Mouse (Mus musculus) adrenal gland (tissue): ENCODE data around the gene Snx9.

Source experiments
- intact Hi-C: fragments of 180-260 bp; cut with DNase I; formaldehyde crosslinking; loops from one replicate; pipeline ENCODE4 v1.15.1; 2025

Gene Snx9

DNA sequence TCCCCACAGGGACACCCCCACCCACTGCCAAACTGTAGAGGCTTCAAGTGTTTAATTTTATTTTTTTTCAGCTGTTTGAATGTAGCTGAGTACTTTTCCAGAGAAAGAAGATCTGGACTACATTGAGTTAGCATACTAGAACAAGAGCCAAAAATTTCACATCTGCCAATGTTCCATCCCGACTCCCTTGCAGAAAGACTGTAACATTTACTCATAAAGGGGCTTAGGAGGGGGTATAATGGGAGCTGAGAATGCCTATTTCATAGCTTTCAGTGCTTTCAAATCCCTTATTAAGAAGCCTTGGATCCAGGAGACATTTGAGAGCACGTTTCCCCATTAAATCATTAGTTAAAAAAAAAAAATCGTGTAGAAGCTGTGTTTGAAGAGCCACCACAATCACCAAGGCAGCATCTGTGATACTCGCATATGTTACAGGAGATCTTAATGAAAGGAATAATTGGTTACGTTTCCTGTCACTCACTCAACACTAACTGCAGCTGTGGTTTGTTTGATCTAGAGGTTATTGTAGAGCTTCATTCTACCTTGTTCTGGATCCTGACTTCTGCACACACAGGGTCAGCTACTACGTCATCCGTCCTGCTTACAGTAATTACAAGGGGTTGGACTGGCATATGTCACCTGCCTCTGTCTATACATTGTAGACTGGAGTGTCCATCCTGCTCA lies 35.8 kb upstream of the Snx9 start:
- intact Hi-C loops, result no loop called here

DNA sequence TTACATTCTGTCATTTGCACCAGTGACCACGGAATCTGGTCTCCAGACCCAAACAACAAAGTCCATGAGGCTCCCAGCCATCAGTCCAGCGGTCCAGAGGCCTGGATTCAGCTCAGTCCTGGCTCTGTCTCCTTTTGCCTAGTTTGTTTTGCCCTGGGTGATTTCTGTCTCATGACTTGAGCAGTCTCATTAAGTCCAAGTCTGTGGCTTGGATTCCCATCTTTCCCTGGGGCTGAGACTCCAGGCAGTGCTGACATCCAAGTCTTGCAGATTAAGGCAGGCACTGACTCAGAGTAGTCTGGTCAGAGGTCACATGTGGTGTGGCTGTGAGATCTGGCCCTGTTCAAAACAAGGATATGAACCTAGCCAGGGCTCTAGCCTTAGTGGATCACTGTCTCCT lies 35.2 kb upstream of the Snx9 start:
- intact Hi-C loops, result no loop called here

DNA sequence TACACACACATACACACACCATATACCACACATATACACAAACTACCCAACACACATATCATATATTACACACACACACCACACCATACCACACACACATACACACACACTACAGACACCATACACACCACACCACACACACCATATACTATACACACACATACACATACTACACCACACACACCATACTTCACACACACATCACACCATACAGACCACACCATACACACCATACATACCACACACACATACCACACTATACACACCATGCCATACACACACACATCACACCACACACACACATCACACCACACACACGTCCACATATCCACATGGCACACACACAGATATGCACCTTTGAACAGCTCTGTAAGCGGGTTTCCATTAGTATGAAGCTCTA lies 34.3 kb upstream of the Snx9 start:
- intact Hi-C loops, result no loop called here

DNA sequence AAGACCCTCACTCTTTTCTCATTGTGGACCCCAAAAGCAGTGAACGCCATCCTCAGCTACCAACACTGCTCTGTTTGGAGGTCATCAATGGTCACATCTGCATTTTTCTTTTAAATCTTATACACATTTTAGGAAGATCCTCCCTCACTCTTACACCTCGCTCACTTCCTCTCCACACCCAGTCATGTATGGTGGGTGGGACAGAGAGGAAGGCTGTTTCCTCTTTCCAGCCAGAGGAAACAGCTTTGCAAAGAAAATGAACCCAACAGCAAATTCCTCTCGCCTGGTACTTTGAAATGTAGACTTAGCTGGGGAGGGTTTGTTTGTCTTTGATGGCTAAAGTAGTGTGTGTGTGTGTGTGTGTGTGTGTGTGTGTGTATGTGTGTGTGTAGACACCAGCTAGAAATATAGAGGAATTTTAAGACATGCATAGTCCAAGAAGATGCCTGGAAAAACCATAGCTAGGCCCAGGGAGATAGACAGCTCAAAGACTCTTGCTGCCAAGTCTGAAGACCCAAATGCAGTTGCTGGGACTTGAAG lies 33.2 kb upstream of the Snx9 start:
- intact Hi-C loops, result no loop called here

GRCm38 (mm10) chr17:5813863-5814640 lies 27.1 kb upstream of the Snx9 start:
- intact Hi-C loops, result no loop called here

GRCm38 (mm10) chr17:5814641-5814920 lies 26.5 kb upstream of the Snx9 start:
- intact Hi-C loops, result no loop called here

- intact Hi-C loops, result no loop called here
Observed at GRCm38 (mm10) chr17:5817871-5818270, 23.3 kb upstream of the Snx9 start.

GRCm38 (mm10) chr17:5819105-5819504 lies 22.0 kb upstream of the Snx9 start:
- intact Hi-C loops, result no loop called here

GRCm38 (mm10) chr17:5819799-5820201 lies 21.3 kb upstream of the Snx9 start:
- intact Hi-C loops, result no loop called here

GRCm38 (mm10) chr17:5822541-5822940 lies 18.6 kb upstream of the Snx9 start:
- intact Hi-C loops, result no loop called here

DNA sequence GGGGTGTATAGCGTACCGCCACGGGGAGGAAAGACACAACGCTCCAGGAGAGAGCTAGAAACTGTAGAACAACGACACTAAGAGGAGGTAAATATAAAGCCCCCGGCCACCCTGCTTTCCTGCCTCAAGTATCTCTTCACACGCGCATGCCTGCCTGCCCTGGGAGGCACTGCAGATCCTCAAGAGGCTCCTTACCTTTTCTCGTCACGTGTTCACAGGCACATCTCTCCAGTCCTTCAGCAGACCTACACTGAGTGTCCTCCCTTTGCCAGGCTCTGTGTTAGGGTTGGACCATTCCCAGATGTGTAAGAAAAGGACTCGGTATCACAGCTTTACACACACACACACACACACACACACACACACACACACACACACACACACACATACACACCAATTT lies 18.1 kb upstream of the Snx9 start:
- intact Hi-C loops, result no loop called here

DNA sequence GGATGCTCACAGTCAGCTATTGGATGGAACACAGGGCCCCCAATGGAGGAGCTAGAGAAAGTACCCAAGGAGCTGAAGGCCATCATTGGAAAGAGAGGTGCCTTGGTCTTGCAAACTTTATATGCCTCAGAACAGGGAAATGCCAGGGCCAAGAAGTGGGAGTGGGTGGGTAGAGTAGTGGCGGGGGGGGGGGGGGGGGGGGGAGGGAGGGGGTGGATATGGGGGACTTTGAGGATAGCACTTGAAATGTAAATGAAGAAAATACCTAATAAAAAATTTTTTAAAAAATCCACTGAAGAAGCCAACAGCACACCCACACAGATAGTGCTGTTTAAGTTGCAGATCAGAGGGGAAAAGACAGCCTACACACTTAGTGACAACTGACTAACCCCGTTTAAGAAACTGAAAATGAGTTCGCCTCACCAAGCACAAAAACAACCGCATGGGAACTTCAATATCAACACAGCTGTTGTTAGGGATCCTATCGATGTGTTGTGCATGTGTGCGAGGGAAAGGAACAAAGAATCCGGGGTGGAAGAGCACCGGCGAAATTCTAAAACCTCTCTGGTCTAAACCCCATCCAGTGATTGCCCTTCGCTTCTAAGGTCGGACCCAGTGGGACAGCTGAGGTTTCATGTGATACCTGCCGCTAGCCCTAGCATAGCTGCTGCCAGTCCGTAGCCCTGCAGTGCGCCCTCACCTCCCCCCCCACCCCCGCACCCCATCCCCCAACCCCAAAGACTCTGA lies 13.1 kb upstream of the Snx9 start:
- intact Hi-C loops, result no loop called here

- intact Hi-C loops, result no loop called here
Observed at GRCm38 (mm10) chr17:5828583-5828836, 12.6 kb upstream of the Snx9 start.

DNA sequence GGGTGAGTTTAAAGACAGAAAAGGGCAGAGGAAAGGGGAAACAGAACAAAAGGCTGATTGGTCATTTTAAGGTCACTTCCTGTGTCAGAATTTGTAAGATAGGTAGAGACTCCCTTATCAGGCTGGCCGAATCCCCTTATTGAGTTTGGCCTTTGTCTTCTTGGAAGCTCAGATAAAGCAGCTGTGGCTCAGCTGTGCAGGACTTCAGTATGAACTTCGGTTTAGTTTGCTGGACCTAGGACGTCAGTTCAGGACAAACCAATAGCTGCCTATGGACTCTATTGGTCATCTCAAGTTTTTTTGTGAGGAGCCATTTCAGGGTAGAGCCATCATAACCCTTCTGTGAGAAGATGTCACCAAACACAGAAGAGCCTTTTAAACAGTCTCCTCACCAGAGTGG lies 12.2 kb upstream of the Snx9 start:
- intact Hi-C loops, result no loop called here

DNA sequence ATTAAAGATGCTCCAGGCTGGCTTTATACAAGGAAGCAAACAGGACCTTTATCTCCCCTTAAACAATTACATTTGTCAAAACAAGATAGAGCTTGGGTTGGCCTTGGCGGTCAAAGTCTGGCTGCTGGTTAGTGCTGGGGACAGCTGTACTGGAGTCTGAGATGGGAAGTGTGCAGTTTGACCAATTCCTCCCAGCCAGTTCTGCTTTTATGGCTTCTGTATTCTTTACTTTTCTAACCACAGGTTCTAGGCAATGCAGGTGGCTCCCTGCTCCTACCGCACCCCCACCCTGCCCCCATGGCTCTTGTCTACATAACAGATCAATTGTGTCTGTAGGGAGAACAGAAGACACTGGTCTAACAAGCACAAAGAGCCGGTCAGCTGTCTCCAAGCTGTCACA lies 11.2 kb upstream of the Snx9 start:
- intact Hi-C loops, result no loop called here

GRCm38 (mm10) chr17:5830382-5830781 lies 10.7 kb upstream of the Snx9 start:
- intact Hi-C loops, result no loop called here

GRCm38 (mm10) chr17:5830832-5831231 lies 10.3 kb upstream of the Snx9 start:
- intact Hi-C loops, result no loop called here

DNA sequence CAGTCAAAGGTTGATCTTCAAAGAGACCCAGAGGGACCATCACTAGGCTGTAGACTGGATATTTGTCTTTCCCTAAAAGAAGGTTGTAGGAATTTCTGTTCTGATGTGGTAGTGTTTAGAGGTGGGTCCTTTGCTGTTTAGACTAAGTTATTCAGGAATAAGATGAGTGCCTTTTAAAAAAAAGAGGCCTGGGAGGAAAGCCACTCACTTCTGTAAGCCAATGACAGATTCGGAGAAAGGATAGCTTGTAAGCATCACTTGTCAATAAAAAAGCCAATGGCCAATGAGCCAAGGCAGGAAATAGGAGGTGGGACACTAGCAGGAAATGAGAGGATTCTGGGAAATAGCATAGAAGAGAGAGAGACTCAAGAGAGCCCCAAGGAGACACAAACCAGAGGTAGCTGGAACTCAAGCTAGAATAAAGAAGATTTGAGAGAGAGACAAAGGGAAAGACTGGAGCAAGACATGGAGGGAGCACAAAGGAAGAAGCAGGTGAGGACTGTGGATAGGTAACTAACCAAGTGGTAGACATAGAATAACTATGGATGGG lies 9.8 kb upstream of the Snx9 start:
- intact Hi-C loops, result no loop called here

DNA sequence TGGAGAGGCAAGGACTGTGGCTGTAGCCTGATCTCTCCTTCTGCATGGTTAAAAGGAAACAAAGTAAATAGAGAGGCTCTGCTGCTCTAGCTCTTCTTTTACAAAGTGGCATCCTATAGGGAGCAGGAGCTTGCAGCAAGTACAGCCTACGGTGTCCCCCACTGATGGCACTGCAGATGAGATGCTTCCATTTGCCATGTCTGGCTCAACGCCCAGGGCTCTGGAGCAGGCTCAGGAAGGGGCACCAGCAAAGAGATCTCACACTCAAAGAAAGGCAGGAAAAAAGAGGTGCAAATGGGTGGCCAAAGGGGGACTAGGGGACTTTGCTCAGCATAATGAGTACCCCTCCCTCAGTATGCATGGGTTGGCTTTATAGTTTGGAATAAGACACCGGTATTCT lies 7.0 kb upstream of the Snx9 start:
- intact Hi-C loops, result no loop called here

- intact Hi-C loops, result no loop called here
Observed at GRCm38 (mm10) chr17:5834798-5835328, 6.3 kb upstream of the Snx9 start.

DNA sequence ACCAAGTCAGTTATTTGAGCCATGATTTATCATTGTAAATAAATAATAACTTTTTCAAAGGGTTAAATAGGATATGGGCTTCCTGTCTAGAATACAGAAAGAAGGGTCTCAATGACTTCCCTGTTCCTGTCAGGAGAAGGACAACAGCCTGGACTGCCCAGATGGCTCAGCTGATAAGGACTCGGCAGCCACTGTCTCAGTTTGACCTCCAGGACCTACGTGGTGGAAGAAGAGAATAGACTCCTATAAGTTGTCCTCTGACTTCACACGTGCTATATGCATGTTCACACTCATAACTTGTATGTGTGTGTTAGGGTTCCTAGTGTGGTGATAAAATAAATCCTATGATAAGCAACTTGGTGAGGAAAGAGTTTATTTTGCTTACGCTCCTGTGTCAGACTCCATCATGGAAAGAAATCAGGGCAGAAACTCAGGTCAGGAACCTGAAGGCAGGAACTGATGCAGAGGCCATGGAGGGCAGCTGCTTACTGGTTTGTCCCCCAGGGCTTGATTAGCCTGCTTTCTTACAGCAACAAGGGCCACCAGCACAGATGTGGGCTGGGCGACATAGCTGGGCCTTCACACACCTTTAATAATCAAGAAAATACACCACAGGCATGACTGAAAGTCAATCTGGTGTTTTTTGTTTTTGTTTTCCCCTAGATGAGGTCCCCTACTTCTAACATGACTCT lies 1.4 kb upstream of the Snx9 start:
- intact Hi-C loops, result loop anchor here (5.0 kb wide), 1 partner anchor 42 kb away; no protein-coding TSS in a partner anchor
